Mouse (Mus musculus): ENCODE measurements at regions not wholly inside any gene's neighbourhood (a gene's known extent, or its start where the extent isn't known, plus 50 kb on each side); places are given as distances from the start of the nearest gene placed in this dataset.

DNA sequence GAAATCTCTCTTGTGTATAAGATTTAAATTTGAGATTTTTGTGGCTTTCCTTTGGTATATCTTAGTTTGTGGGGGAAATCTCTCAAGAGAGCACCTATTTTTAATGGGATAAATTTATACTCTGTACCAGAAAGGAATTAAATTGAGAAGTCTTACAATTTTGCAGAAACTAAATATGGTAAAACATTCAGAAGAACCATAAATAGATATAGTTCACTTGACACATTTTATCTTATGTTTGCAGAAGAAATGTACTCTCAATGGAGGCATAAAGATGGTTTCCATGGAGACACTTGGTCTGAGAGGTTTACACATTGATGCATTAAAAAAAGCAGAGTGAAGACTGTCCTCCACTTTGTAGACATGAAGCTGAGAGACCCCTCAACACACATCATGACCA, 86.9 kb downstream of the Ndufa10 start:
- Histone ChIP-seq H3K4me3 (replicated peaks) (no peak overlapping the region), H3K36me3 (no peaks in the 10 kb centered on the region), H3K9me3 (replicated peaks) (no peaks in the 10 kb centered on the region), H3K4me1 (no peaks in the 10 kb centered on the region), H3K9ac (no peak overlapping the region), H3K4me2 (no peak overlapping the region), H3K27ac (no peak overlapping the region), H3K27me3 (no peaks in the 10 kb centered on the region)
- ATAC-seq (replicated peaks; ENCODE audit: low FRiP score): no peak

DNA sequence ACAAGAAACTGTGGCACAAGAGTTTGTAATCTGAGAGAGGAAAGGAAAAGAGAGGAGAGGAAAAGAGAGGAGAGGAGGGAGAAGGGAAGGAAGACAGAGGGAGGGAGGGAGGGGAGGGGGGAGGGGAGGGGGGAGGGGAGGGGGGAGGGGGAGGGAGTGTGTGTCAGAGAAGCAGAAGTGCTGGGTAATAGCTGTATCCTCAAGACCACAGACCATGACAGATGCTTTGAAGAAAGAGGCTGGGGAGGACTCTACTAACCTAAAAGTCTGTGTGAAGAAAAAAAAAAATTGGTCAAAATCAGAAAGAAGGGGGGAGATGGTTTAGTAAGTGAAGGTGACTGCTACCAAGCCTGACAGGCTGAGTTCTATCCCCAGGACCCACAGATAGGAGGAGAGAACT, 88.7 kb downstream of the Ndufa10 start:
- H3K27me3 ChIP-seq: no peaks in the 10 kb centered on the region
- no peaks in the 10 kb centered on the region for H3K9me3 ChIP-seq (replicated peaks)
- H3K36me3 ChIP-seq: no peaks in the 10 kb centered on the region
- H3K9ac ChIP-seq: no peak overlapping the region
- ATAC-seq (replicated peaks; ENCODE audit: low FRiP score): no peak
- H3K4me2 ChIP-seq: no peak overlapping the region
- no peaks in the 10 kb centered on the region for H3K4me1 ChIP-seq
- H3K4me3 ChIP-seq (replicated peaks): no peak overlapping the region
- no peak overlapping the region for H3K27ac ChIP-seq

DNA sequence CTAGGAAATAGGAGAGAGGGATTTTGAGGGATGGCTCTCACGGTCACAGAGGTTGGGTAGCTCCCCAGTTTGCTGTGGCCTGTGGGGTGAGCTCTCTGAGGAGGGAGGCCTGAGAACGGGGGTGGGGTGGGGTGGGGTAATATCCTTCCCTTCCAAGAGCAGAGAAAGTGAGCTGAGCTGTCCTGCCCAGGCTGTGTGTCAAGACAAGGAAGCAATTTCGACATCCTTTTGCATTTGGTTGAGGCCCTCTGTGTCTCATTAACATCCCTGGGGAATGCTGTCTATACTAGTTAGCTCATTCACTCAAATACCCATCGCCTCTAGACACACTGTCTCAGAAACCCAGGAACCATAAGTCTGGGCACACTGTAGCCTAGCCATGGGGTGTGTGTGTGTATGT, 89.9 kb downstream of the Ndufa10 start:
- no peak overlapping the region for H3K9ac ChIP-seq
- H3K27ac ChIP-seq: no peak overlapping the region
- H3K36me3 ChIP-seq: no peaks in the 10 kb centered on the region
- no peak overlapping the region for H3K4me3 ChIP-seq (replicated peaks)
- H3K4me2 ChIP-seq: no peak overlapping the region
- H3K27me3 ChIP-seq: no peaks in the 10 kb centered on the region
- peaks cover 10% of the 10 kb centered on the region for H3K4me1 ChIP-seq
- 64% methylated on average over 4 of the region's 4 CpGs for WGBS
- ATAC-seq (replicated peaks; ENCODE audit: low FRiP score): no peak
- no peaks in the 10 kb centered on the region for H3K9me3 ChIP-seq (replicated peaks)

DNA sequence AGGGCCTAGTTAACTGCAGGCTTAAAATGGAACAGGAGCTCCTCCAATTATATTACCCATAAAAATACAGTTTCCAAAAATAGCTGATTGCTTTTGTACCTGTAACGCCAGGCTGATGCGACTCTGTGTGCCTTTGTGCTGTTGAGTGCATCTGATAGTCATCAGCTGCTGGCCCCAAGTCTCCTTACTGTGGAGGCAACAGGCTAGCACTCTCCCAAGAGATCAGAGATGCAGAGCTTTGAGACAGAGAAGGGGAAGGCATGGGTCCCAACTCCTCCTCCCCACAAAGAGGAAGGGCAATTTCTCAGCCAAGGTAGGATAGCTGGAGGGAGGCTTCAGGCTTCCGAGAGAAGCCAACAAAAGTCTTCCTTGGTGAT, 94.2 kb downstream of the Ndufa10 start:
- no peak overlapping the region for H3K9ac ChIP-seq
- WGBS: 45% methylated on average over 3 of the region's 3 CpGs
- peaks cover 21% of the 10 kb centered on the region for H3K4me1 ChIP-seq
- H3K4me3 ChIP-seq (replicated peaks): no peak overlapping the region
- H3K36me3 ChIP-seq: no peaks in the 10 kb centered on the region
- no peak overlapping the region for H3K4me2 ChIP-seq
- ATAC-seq (replicated peaks; ENCODE audit: low FRiP score): no peak
- H3K27ac ChIP-seq: peak overlapping the region; percentile 59
- H3K9me3 ChIP-seq (replicated peaks): no peaks in the 10 kb centered on the region
- no peaks in the 10 kb centered on the region for H3K27me3 ChIP-seq

DNA sequence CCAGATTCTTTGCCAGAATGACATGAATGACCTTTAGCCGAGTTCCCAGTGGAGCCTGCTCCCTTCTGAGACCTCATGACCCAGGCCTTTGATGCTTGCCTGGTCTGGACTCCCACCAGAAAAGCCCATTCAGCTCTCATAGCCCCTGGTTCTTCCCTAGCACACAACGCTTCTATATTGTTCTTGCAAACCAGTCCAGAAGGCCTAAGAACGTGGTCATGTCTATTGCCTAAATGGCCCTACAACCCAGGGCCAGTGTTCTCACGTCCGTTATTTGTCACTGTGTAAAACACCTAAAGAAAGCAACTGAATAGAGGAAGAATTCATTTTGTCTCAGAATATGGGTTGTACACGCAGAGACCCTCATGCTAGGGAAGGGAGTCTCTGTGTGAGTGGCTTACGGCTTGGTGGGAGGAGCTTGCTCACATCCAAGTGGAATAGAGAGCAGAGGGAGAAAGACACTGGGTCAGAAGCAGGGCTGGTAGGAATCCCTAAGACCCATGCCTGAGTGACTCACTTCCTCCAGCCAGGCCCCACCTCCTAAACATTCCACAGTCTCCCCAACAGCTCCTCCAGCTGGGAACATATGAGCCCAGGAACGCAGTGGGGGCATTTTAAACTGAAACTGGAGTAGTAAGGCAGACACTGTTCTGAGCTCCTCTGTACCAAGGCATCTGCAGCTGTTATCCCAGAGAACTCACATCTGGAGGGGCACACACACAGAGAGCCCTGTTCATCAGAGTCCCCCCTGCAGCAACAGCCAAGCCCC, 94.7 kb downstream of the Ndufa10 start:
- no peaks in the 10 kb centered on the region for H3K9me3 ChIP-seq (replicated peaks)
- no peak overlapping the region for H3K4me3 ChIP-seq (replicated peaks)
- no peak overlapping the region for H3K4me2 ChIP-seq
- H3K27me3 ChIP-seq: no peaks in the 10 kb centered on the region
- peak overlapping the region; percentile 59 for H3K27ac ChIP-seq
- 55% methylated on average over 8 of the region's 8 CpGs for WGBS
- H3K4me1 ChIP-seq: peaks cover 21% of the 10 kb centered on the region
- no peak overlapping the region for H3K9ac ChIP-seq
- peak; percentile 80 for ATAC-seq (replicated peaks; ENCODE audit: low FRiP score)
- H3K36me3 ChIP-seq: no peaks in the 10 kb centered on the region

DNA sequence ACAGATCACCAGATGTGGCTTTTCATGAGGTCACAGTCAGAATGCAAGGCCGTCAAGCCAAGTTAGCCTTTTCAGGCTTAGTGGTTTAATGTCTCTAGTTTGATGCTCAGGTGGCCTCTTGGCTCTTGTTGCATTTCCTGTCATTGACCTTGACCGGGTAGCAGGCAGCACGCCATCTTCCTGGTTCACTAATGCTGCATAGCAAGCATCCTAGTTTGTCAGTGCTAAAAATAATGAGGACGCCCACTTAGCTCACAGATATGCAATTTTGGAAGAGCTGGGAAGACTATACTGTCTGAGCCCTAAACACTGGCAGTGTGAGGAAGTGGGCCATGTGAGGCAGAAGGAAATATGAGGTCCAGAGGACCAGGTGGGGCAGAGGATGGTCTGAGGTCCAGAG, 97.2 kb downstream of the Ndufa10 start:
- no peak for ATAC-seq (replicated peaks; ENCODE audit: low FRiP score)
- H3K4me3 ChIP-seq (replicated peaks): no peak overlapping the region
- H3K4me2 ChIP-seq: no peak overlapping the region
- no peaks in the 10 kb centered on the region for H3K9me3 ChIP-seq (replicated peaks)
- H3K36me3 ChIP-seq: no peaks in the 10 kb centered on the region
- no peak overlapping the region for H3K27ac ChIP-seq
- WGBS: 31% methylated on average over 4 of the region's 4 CpGs
- H3K4me1 ChIP-seq: peaks cover 32% of the 10 kb centered on the region
- H3K27me3 ChIP-seq: no peaks in the 10 kb centered on the region
- H3K9ac ChIP-seq: no peak overlapping the region

DNA sequence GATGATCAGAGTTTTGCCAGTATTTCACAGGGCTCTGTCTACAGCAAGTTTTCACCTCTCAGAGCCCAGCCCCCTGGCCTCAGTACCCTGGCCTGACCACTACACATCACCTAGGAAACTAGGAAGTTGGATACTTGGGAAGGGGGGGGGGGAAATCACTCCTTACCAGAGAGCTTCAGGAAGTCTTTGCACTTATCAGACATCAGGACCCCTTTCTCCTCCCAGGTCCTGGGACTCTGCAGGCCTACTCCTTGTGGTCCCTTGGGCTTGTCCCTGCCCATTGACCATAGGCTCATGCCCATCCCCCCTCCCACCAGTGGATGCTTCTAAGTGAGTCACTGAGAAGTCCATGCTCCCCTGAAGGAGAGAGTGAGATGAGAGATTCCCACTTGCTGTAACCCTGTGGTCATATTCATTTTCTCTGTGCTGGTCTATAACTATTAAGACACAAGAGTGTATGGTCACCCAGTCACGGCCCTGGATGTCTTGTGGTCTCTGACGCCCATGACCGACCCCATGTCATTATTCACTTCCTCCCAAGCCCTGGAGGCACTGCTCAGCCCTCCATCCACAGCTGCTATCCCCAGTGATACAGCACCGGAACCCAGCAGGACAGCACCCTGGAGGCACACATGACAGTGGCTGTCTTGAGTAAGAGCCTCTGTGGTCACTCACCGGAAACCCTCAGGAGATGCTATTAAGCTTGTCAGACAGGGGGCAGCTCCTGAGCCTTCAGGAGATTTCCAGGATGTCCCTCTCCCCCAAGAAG, 101.3 kb downstream of the Ndufa10 start:
- H3K4me3 ChIP-seq (replicated peaks): no peak overlapping the region
- no peaks in the 10 kb centered on the region for H3K9me3 ChIP-seq (replicated peaks)
- WGBS: 66% methylated on average over 5 of the region's 5 CpGs
- ATAC-seq (replicated peaks; ENCODE audit: low FRiP score): no peak
- H3K9ac ChIP-seq: no peak overlapping the region
- H3K4me1 ChIP-seq: peaks cover 27% of the 10 kb centered on the region
- no peaks in the 10 kb centered on the region for H3K27me3 ChIP-seq
- H3K36me3 ChIP-seq: no peaks in the 10 kb centered on the region
- no peak overlapping the region for H3K4me2 ChIP-seq
- H3K27ac ChIP-seq: no peak overlapping the region

DNA sequence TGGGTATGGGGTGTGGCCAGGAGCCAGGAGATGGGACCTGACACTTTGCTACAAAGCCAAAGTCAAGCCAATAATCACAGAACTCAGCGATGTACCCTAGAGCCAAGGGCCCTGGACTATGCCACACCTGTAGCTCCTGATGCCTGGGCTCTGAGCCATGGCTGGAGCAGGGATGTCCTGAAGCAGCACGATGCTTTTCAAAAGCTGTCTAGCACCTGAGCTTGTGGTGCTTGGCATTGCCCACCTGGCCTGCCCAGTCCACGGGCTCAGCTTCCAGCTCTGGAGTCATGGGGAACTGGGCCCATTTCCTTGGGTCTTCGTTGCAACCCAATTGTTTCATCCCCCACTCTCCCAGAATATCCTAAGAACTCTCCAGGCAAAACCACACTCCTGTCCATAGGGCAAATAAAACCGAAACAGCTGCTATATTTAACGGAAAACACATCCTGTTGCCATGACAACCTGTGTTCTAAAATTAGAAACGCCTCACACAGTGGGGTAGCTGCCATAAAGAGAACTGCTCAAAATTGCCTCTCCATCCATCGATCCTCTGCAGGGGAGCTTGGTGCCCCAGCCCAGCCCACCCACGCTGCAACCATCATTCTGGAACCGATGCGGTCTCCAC, 102.2 kb downstream of the Ndufa10 start:
- 49% methylated on average over 11 of the region's 11 CpGs for WGBS
- no peaks in the 10 kb centered on the region for H3K27me3 ChIP-seq
- H3K9me3 ChIP-seq (replicated peaks): no peaks in the 10 kb centered on the region
- ATAC-seq (replicated peaks; ENCODE audit: low FRiP score): peak; percentile 52
- no peak overlapping the region for H3K27ac ChIP-seq
- peak overlapping the region; percentile 27 for H3K4me2 ChIP-seq
- H3K36me3 ChIP-seq: no peaks in the 10 kb centered on the region
- H3K9ac ChIP-seq: no peak overlapping the region
- H3K4me3 ChIP-seq (replicated peaks): no peak overlapping the region
- peaks cover 24% of the 10 kb centered on the region for H3K4me1 ChIP-seq

DNA sequence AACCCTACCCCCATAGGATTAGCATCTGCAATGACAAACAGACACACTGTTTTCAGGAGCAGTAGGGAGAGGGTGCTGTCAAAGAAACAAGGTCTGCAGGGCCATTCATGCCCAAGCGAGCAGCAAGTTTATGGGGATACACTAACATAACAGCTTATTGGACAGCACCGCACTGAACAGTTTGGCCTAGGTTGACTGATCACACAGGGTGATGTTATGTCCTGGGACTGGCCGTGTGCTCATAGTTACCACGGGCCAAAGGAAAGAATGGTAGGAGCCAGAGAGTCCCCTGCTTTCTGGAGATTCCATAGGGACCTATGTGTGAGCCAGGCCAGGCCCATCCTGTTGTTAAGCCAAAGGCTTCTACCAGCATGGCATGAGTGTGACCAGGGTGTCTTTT, 102.8 kb downstream of the Ndufa10 start:
- no peaks in the 10 kb centered on the region for H3K36me3 ChIP-seq
- no peak overlapping the region for H3K27ac ChIP-seq
- WGBS: 53% methylated on average over 4 of the region's 4 CpGs
- no peak overlapping the region for H3K4me2 ChIP-seq
- H3K4me3 ChIP-seq (replicated peaks): no peak overlapping the region
- H3K27me3 ChIP-seq: no peaks in the 10 kb centered on the region
- peaks cover 18% of the 10 kb centered on the region for H3K4me1 ChIP-seq
- H3K9me3 ChIP-seq (replicated peaks): no peaks in the 10 kb centered on the region
- no peak overlapping the region for H3K9ac ChIP-seq
- ATAC-seq (replicated peaks; ENCODE audit: low FRiP score): no peak

DNA sequence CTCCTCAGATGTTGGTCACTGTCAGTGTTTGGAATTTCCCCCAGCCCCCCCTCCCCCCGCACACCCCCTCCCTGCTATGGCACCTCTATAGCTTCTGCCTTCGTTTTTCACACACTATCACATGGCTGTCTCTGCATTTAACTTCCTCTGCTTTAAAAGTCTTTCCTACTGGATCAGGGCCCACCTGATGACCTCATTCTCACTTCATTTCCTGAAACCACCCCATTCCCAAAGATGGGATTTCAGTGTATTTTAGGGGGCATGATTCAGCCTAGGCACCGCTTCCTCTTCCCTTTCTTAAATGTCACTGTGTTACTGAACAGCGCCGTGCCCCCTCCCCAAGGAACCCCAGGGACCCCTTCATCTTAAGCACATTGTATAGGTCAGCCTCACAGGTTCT, 103.7 kb downstream of the Ndufa10 start:
- Histone ChIP-seq H3K27ac (no peak overlapping the region), H3K4me1 (peaks cover 18% of the 10 kb centered on the region), H3K27me3 (no peaks in the 10 kb centered on the region), H3K36me3 (no peaks in the 10 kb centered on the region), H3K9ac (no peak overlapping the region), H3K4me3 (replicated peaks) (no peak overlapping the region), H3K9me3 (replicated peaks) (no peaks in the 10 kb centered on the region), H3K4me2 (no peak overlapping the region)
- no peak for ATAC-seq (replicated peaks; ENCODE audit: low FRiP score)
- 86% methylated on average over 5 of the region's 5 CpGs for WGBS

DNA sequence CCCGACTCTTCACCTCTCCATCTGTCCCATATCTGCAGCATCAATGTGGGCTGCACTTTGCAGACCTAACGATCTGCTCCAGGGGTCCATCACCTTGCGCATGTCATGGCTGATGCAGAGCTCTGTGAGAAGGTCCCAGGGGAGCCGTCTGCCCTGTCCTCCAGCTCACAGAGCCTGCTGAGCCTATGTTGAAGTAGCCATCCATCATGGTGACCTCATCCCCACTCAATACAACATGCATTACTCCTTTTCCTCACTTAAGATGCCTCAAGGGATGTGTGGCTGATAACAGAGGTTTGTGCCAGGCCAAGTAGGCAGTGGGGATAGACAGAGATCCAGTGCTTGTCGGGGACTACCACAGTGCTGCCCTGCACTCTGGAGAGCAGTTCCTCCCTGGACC, 107.4 kb downstream of the Ndufa10 start:
- H3K4me2 ChIP-seq: no peak overlapping the region
- no peaks in the 10 kb centered on the region for H3K27me3 ChIP-seq
- H3K9me3 ChIP-seq (replicated peaks): no peaks in the 10 kb centered on the region
- H3K4me1 ChIP-seq: peaks cover 4% of the 10 kb centered on the region
- H3K27ac ChIP-seq: no peak overlapping the region
- ATAC-seq (replicated peaks; ENCODE audit: low FRiP score): no peak
- H3K4me3 ChIP-seq (replicated peaks): no peak overlapping the region
- no peak overlapping the region for H3K9ac ChIP-seq
- H3K36me3 ChIP-seq: no peaks in the 10 kb centered on the region
- WGBS: 63% methylated on average over 5 of the region's 5 CpGs

DNA sequence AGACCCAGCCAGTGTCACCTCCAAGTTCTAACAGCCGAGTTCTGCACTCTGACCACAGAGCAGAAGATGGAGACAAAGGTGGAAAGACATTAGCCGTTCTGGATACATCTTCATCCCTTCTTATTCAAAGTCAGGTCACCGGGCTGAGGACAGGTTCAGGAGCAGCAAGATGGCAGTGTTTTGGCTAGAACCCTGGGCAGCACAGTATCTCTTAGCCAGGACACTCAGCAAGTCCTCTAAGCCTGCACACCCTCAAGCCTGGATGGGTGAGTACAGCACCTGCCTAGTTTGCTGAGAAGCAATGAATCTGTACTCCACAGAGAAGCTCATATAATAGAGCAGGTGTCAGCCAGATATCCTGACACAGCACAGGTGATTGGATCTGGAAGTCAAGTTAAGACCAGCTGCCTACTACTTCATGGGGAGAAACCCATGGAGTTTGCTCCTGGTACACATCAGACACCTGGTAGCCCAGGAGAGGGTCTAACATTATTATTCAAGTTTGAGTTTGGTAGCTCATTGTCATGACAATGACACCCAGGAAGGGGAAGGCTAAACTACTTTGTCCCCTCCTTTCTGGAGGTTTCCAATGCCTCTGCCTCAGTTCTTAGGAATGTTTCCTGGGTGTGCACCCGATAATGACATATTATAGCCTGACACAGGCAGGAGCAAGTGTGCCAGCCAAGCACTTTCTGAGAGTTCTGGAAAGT, 108.1 kb downstream of the Ndufa10 start:
- no peaks in the 10 kb centered on the region for H3K27me3 ChIP-seq
- no peak overlapping the region for H3K4me3 ChIP-seq (replicated peaks)
- WGBS: 79% methylated on average over 4 of the region's 4 CpGs
- ATAC-seq (replicated peaks; ENCODE audit: low FRiP score): no peak
- H3K4me2 ChIP-seq: no peak overlapping the region
- H3K36me3 ChIP-seq: no peaks in the 10 kb centered on the region
- H3K4me1 ChIP-seq: no peaks in the 10 kb centered on the region
- H3K9ac ChIP-seq: no peak overlapping the region
- H3K9me3 ChIP-seq (replicated peaks): no peaks in the 10 kb centered on the region
- no peak overlapping the region for H3K27ac ChIP-seq
